Mouse (Mus musculus) mature B cell (primary cell): Measurements from ENCODE around the gene Rab13.

Experiments used
- in situ Hi-C: fragments of 300-500 bp; cut with MboI; formaldehyde crosslinking; loops from 2 replicates; pipeline ENCODE4 v1.14.3; 2019

The Rab13 gene

DNA sequence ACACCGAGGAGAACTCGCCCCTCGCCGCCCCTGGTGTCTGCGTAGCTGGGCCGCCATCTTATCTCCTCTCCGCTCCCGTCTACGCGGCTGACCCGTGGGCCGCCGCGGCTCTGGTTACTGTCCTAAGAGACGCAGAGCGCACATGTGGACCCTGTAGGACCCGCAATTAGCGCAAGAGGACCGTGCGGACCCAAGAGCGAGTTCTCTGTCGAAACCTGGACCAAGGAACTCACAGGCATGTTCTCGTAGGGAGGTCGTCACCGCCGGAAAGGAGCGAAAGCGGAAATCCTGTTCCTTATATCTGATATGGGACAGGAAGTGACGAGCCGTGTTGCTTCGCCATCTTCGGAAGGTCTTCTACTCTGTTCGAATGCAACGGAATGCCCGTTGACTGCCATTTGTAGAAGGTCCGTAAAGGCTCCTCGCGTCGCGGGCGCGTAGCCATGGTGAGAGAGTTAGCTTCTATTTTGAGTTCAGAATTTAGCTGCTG, at the start of gene Rab13, which contains the start of gene Rps27:
Rab13 (plus strand) TSS at position 319 of the 490 bp plus-strand sequence.
Rps27 (minus strand) TSS at position 275 of the 490 bp plus-strand sequence.
- in situ Hi-C loops, result no loop called here

DNA sequence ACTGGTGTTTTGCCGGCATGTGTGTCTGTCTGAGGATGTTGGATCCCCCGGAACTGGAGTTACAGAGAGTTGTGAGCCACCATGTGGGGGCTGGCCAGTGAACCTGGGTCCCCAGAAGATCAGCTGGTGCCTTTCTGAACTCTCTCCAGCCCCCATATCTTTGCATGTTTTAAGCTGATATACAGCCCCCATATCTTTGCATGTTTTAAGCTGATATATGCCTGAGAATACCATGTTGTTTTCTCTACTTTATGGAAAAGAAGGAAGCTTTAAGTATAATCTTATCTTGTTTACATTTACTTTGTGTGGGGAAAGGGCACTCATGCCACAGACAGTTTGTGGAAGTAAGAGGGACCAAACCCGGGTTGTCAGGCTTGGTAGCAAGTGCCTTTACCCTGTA, 33.9 kb upstream of the Rab13 start:
- in situ Hi-C loops, result no loop called here

DNA sequence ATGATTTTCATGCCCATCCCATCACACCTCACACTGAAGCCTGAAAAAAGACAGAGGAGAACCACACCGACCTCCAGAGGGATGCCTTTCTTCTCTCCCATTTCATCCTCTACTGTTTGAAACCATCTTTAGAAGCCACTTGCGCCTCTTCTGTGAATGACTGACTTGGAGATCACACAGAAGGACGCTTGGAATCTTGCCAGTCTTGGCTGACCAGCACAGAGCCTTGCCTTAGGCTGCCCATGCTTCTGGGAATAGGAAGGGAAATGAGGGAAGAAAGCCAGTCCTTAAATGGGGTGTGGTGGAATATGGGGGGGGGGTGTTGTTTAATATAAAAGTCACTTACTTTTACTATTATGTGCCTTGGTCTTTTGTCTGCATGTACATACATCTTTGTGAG, 29.9 kb upstream of the Rab13 start:
- in situ Hi-C loops, result no loop called here

DNA sequence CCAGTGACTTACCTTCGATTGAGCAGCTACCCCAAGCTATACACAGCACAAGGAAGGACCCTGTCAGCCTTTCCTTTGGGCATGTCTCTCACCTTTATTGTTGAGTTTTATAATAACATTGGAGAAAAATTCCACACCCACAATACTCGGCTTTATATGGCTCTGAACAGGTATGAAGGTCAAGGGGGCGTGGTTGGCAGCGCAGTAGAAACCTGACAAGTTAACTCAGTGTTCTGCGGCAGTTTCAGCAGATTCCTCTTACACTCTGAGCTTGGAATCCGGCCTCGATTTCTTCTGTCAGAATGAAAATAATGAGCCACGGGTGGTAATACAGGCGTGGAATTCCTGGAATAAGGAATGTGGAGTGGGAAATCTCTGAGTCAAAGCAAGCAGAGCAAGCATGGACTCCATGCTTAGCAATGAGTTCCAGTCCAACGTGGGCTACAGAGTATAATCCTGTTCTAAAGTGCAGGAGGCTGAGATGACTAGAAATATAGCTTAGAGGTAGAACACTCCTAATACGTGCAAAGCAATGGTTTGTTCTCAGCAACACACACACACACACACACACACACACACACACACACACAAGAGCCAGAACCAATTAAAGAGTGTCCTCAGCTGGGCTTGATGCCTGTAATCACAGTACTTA, 22.5 kb upstream of the Rab13 start:
- in situ Hi-C loops, result no loop called here

DNA sequence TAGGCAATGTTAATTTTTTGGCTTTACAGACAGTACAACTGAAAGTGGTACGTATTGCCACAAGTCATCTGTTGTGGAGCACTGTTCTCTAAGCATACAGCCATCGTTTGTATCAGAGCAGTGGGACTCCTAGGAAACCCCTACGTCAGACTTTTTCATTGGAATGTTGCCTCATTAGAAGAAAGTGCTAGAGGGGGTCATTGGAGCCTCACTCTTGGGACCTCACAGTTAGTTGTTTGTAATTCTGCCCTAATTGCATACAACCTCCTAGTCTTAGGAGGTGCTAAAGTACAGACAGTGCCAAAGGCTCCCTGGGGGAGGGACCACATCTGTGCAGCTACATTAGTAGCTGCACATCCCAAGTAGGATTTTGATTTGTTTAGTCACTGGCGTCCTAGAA, 18.7 kb upstream of the Rab13 start:
- in situ Hi-C loops, result no loop called here

DNA sequence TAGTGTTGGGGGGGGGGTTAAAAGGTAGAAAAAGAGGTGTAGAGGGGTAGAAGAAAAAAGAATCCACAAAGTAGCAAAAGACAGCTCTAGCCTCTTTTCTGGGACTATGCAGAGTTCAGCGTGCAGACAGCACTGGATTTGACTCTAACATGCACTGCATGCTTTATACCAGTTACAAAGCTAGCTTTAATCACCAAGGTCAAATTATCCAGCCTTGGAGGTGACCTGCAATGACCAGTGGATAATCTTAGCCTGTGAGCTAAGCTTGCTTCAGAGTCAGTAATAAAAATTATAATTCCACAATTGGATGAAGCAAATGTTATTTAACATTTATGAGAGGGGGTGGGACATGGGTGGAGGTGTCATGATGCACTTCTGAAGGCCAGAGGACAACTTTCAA, 17.9 kb upstream of the Rab13 start:
- in situ Hi-C loops, result no loop called here

DNA sequence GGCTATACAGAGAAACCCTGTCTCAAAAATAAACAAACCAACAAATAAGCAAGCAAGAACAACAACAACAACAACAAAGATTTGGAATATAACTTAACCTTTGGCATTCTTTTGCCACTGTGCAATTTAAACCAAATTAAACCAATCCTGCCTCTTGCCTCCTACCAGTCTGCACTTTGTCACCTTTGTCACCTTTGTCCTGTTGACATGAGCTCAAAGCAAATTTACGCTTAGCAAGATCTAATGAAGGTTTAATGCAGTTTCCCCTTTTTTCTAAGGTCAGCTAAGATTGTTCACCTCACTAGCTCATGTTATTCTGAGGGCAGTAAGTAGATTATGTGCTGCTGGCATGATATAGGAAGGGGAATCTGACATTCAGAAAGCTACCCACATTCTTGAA, 15.9 kb upstream of the Rab13 start:
- in situ Hi-C loops, result no loop called here

DNA sequence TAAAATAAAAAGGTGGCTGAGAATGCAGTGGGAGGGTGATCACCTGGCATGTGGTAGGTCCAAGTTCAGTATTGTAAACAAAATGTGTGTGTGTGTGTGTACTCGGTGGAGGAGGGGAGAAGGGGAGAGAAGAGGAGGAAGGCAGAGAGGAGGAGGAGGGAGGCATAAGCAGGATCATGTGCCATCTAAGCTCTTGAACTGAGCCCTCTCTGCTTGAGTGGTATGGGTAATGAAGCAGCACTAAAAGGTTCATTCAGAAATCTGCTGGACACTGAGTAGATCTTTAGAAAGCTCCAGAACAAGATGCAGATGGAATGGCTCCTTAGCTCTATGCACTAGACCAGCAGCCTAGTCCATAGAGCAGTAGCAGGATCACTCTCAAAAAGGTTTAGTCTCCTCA, 10.6 kb upstream of the Rab13 start:
- in situ Hi-C loops, result no loop called here

DNA sequence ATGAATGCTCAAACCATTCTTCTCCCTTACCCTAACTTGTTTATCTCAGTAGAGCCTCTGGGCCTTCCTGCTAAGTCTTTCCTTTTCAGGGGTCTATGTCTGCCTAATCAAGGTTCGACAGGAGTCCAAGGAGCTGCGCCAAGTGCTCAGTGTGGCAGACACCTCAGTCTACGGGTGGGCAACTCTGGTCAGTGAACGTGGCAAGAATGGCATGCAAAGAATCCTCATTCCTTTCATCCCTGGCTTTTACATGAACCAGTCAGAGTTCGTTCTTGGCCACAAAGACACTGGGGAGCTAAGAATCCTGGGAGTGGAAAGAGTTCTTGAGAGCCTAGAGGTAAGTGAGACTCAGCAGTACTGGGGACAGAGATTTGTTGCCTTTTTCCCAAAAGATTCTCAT, 9.9 kb upstream of the Rab13 start:
- in situ Hi-C loops, result no loop called here

DNA sequence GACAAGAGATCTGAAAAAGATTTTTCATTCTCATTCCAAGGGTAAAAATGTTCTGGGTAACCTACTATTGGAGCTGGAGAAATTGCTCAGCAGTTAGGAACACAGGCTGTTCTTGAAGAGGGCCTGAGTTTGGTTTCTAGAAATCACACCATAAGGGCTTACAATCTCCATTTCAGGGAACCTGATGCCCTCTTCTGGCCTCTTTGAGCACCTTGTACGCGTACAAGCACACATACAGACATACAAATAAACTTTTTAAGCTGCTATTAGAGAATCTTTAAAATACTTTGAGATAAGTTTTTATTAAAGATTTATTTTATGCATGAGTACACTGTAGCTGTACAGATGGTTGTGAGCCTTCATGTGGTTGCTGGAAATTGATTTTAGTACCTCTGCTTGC, 8.9 kb upstream of the Rab13 start:
- in situ Hi-C loops, result no loop called here

DNA sequence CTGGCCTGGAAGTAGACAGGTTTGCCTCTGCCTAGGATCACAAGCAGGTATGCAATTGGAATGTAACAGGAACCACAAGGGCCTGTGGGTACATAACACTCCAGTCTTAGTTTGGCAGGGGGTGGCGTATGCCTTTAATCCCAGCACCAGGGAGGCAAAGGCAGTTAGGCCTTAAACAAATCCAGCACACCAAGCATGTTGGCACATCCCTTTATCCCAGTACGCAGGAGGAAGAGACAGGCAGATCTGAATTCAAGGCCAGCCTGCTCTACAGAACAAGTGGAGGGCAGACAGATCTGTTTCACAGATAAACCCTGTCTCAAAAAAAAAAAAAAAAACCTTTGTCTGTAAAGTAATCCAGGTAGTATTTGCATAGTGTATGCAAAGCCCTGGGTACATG, 4.8 kb upstream of the Rab13 start:
- in situ Hi-C loops, result no loop called here

DNA sequence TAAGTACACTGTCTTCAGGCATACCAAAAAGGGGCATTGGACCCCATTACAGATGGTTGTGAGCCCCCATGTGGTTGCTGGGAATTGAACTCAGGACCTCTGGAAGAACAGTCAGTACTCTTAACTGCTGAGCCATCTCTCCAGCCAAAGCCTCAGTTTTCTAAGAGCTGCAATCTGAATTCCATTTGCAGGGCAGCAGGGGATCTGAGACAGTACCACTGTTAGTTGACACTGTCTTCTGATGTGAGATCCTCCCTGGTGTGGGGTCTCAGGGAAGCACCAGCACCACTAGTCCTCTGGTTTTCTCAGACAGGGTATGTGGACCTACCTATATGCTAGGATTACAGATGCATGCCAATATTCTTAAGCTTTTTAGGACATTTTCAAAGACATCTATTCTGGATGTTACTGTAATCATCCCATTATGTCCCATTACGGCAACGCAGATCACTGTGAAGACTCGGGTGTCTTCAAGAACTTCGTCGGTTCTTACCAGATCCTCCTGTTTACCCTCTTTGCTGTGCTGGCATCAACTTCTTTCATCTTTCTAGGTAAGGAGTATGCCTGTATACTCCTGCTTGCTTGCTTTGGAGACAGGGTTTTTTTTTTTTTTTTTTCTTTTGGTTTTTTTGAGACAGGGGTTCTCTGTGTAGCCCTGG, 3.5 kb upstream of the Rab13 start:
- in situ Hi-C loops, result no loop called here

DNA sequence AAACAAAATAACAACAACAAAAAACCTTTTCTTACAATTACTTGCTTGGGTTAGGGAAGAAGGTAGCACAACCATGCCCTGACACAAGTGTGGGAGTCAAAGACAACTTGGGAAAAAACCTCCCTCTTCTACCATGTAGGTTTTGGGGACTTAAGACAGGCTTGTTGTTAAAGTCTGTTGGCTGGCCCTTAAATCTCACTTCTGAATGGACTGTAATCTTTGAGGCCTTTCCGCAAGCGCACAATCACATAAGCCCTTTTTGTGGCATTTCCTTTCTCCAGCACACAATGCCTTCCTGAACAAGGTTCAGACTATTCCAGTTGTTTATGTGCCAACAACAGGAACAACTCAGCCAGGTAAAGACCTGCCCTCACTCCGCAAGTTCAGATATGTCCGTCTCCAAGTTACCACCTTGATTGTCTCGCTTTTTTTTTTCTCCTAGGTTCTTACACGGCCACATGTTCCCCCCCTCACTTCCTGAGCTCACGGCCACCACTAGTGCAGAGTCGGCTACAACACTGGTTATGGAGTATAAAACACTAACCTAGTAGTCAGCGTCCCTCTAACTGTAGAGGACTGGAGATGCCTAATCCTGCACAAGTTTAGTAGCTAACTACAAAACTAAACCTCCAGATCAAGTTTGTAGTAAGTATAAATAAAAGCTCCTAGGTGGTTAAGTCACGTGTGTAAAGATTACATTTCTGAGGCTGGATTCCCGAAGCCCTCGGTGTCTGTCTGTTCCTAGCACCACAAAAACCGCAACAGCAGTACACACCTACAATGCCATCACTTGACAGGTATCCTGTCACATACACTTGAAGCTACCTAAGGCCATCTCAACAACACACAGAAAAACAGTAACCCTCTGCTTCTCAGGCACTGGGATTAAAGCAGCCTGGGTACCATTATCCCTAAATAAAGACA, 1.8 kb upstream of the Rab13 start:
- in situ Hi-C loops, result no loop called here

DNA sequence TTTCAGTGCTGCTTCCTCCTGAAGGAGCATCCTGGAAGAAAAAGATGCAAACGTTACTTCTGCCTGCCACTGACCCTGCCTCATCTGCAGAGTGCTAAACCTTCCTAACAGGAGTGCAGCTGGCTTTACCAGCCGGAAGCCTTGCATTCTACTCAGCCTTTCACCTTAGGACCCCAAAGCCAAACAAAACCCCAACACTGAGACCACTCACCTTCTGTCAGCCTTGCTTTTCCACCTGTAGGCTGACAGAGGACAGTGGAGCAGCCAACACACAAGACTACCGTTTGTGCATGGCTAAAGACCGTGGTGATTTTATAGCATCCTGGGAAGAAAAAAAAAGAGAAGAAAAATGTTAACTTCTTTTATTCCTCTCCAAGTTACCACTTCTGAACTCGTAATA, 772 bp upstream of the Rab13 start:
- in situ Hi-C loops, result no loop called here

DNA sequence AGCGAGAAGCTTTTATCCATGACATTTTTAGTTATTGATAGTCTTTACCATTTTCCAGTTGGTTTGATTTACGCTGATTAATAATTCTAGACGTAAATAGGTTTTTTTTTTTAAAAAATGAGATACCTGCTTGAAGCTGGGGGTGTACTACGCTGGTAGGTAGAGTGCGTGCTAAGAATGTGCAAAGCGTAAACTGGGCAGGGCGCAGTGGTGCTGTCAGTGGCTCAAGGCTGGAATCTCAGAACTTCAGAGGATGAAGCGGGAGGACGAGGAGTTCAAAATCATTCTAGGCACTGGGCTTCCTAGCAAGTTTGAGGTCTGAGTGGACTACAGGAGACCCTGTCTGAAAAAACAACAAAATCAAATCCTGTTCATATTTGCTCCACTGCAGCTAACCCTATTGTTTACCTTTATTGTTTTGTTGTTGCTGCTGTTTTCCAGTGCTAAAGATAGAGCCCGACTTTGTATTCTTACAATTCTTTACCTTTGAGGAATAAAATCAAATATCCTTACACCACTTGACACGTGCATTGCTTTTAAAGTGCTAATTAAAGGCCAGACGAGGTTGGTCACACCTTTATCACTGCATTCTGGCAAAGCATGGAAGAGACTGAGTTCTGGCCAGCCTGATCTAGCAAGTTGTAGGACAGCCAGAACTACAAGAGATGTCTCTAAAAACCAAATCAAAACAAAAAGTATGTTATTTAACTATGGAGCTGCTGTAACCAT, 625 bp downstream of the Rab13 start:
- in situ Hi-C loops, result no loop called here

DNA sequence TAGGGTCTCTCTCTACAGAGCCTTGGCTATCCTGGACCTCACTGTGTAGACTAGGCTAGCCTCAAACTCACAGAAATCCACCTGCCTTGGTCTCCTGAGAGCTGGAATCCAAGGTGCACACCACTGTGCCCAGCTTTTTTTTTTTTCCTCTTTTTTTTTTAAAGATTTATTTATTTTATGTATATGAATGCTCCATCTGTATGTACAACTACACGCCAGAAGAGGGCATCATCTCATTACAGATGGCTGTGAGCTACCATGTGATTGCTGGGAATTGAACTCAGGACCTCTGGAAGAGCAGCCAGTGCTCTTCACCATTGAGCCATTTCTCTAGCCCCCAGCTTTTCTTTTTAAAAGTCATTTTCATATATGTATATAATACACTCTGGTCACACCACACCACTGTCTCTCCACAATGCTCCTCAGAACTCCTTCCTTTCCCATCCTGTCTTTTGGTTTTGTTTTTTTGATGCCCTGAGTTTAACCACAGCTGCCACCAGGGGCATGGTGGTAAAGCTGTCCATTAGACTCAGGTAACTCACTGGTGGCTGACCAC, 2.4 kb downstream of the Rab13 start:
- in situ Hi-C loops, result no loop called here

DNA sequence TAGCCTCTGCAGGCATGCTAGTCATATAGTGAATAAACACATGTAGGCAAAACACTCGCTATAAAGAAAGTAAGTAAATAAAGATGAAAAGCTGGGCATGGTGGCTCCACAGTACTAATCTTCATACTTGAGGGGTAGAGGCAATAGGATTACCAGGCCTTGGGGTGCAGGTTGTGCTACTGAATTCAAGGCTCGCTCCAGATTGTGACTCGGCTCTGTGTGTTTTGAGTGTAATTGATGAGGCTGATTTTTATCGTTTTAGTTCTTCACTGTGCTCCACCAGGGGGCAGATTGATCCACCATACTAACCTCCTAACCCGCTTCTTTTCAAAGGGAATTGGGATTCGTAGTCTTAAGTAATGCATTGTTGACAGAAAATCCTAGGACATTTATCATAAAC, 6.6 kb downstream of the Rab13 start:
- in situ Hi-C loops, result no loop called here

DNA sequence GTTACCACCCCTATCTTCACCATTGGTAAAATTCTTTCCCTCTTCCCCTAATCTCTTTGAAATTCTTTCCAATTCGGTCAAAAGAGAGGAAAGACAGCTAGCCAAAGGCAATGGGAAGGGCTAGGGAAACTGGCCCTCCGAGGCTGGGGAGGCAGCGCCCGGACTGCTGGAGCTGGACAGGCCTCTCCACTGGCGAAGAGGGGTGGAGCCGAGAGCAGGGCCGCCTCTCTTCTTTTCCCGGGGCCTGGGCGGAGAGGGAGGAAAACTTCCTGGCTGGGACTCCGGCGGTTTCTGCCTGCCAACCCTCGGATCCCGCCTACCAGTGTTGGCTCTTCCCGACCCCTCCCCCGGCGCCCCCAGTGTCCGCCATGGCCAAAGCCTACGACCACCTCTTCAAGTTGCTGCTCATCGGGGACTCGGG, 7.0 kb downstream of the Rab13 start:
- in situ Hi-C loops, result no loop called here

DNA sequence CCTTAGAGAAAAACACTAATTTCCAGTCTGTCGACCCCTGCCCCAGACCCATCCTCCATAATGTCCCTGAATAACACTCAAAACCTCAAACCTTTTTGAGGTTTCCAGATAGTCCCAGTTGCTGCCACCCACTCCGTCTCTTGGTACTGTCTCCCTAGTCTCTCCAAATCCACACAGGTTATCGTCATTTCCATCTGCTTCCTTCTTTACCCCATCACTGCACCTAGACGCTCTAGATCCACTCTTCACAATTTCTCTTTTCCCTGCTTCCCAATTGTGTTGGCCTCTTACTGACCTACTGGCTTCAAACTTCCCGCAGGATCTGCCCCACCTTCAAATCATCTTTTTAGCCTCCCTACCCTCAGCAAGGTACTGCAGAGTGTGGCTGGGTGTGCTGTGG, 7.6 kb downstream of the Rab13 start:
- in situ Hi-C loops, result no loop called here

DNA sequence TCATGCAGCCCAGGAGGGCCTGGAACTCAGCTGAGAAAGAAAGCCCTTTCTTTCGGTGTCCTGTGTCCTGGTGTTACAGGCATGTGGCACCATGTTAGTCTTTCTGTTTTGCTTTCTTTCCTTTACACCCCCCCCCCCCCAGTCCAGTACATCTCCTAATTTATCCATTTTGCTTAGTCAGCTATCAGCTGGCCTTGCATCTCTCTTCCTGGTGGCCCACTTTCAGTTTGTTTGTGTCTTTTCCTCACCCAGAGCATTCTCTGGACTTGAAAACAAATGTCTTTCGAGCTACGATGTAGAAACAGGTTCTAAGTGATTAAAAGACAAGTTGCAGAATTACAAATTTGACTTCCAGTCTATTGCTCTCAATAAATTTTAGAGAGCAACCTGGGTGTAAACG, 9.0 kb downstream of the Rab13 start:
- in situ Hi-C loops, result no loop called here

DNA sequence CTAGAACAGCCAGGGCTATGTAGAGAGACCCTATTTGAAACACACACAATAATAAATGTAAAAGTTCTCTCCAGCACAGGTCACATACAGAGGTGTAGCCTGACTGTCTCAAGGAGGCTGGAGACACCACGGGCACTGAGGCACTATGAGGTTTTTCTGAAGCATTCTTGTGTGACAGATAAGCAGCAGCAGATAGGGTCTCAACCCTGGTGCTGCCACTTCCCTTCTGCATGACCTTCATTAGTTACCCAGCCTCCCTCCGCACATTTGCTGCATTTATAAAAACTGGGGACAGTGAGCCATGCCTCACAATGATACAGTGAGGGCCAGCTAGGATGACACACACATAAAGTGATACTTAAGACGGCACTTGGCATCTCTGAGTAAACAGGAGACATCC, 9.4 kb downstream of the Rab13 start:
- in situ Hi-C loops, result no loop called here

DNA sequence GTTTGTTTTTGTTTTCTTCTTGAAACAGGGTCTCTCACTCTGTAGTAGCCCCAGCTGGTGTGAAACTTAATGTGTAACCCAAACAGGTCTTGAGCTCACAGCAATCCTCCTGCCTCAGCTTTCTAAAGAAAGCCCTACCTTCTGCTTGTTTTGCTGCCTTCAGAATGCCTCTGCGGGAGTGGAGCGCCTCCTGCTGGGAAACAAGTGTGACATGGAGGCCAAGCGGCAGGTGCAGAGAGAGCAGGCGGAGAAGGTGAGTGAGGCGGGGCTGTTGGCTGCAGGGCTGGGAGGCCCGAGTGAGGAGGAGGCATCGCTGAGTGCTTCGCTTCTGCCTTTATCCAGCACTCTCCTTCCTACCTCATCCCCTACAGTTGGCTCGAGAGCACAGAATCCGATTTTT, 10.8 kb downstream of the Rab13 start:
- in situ Hi-C loops, result no loop called here
